ENCODE assay signal across 8 mouse cellular contexts in genomic region chr7:88277858-88278627, GRCm38 (mm10). TPM values are rescaled to one million over a fixed set of nuclear protein-coding genes. Genes with fewer than 3 reads are reported as not detected.
A peak's percentile ranks its signal among the peaks of the same experiment; 100 is the strongest.
DNase-seq lines count a peak whose midpoint lies in the region; ATAC-seq and TF ChIP-seq lines count a peak whose summit lies in the region.

Gene Ctsc (plus strand): TSS chr7:88278085.

- ATAC-seq in CD4-positive, CD25-positive, alpha-beta regulatory T cell, adult 4 months = peak; percentile 93
- ATAC-seq in forebrain, embryonic 13.5 days = peak; percentile 93
- ATAC-seq in heart, postnatal 0 days (ENCODE audit: insufficient read depth, low read depth) = peak; percentile 90
- ATAC-seq in liver, embryonic 15.5 days (ENCODE audit: insufficient read depth) = peak; percentile 92
- peak; percentile 86 for ATAC-seq in neural tube, embryonic 11.5 days (ENCODE audit: insufficient read depth, low FRiP score, low TSS enrichment)
- ATAC-seq in stomach, postnatal 0 days (ENCODE audit: low FRiP score, low TSS enrichment) = peak; percentile 99

- peak within 1 kb of the TSS; percentile 46 for H3K4me3 ChIP-seq in forebrain, embryonic 13.5 days
- H3K4me3 ChIP-seq in heart, postnatal 0 days (ENCODE audit: low read depth, low read length) = peak within 1 kb of the TSS; percentile 59
- peak within 1 kb of the TSS; percentile 57 for H3K4me3 ChIP-seq in liver, embryonic 15.5 days (replicated peaks)
- H3K4me3 ChIP-seq in neural tube, embryonic 11.5 days (ENCODE audit: low read depth, low read length) = peak within 1 kb of the TSS; percentile 40
- H3K4me3 ChIP-seq in stomach, postnatal 0 days (ENCODE audit: low read depth, low read length) = peak within 1 kb of the TSS; percentile 60

- peaks cover 13% of the 10 kb centered on the region; the same call in 1 of the 2 replicates for H3K4me1 ChIP-seq in forebrain, embryonic 13.5 days
- H3K4me1 ChIP-seq in heart, postnatal 0 days (ENCODE audit: control insufficient read depth, insufficient read depth) = peaks cover 7% of the 10 kb centered on the region; the same call in 1 of the 2 replicates
- 0 out of 2 replicates have a peak, but pooled peaks cover 11% of the 10 kb centered on the region for H3K4me1 ChIP-seq in liver, embryonic 15.5 days (replicated peaks)
- no peaks in the 10 kb centered on the region for H3K4me1 ChIP-seq in neural tube, embryonic 11.5 days (ENCODE audit: control insufficient read depth, insufficient read depth, low read length)
- no peaks in the 10 kb centered on the region for H3K4me1 ChIP-seq in stomach, postnatal 0 days (replicated peaks; ENCODE audit: control insufficient read depth, insufficient read depth)

- no peak for TF ChIP-seq CTCF in heart, postnatal 0 days (IDR thresholded peaks at IDR 0.05; ENCODE audit: low read depth)
- peak; percentile 39 for TF ChIP-seq CTCF in stomach, postnatal 0 days (IDR thresholded peaks at IDR 0.05; ENCODE audit: low read depth)

- no peaks in the 10 kb centered on the region for H3K27me3 ChIP-seq in forebrain, embryonic 13.5 days
- H3K27me3 ChIP-seq in heart, postnatal 0 days (ENCODE audit: control insufficient read depth, insufficient read depth, low read length) = no peaks in the 10 kb centered on the region
- H3K27me3 ChIP-seq in liver, embryonic 15.5 days = no peaks in the 10 kb centered on the region
- H3K27me3 ChIP-seq in neural tube, embryonic 11.5 days (ENCODE audit: control insufficient read depth, insufficient read depth, low read length) = no peaks in the 10 kb centered on the region
- H3K27me3 ChIP-seq in stomach, postnatal 0 days (ENCODE audit: control insufficient read depth, insufficient read depth, low read length) = no peaks in the 10 kb centered on the region

- H3K4me2 ChIP-seq in forebrain, embryonic 13.5 days = peak within 1 kb of the TSS; percentile 87
- H3K4me2 ChIP-seq in heart, postnatal 0 days (ENCODE audit: low read depth, low read length) = peak within 1 kb of the TSS; percentile 86
- peak within 1 kb of the TSS; percentile 78 for H3K4me2 ChIP-seq in liver, embryonic 15.5 days
- H3K4me2 ChIP-seq in neural tube, embryonic 11.5 days (ENCODE audit: low read depth) = peak within 1 kb of the TSS; percentile 67
- peak within 1 kb of the TSS; percentile 85 for H3K4me2 ChIP-seq in stomach, postnatal 0 days (replicated peaks; ENCODE audit: low read depth)

- H3K36me3 ChIP-seq in forebrain, embryonic 13.5 days (ENCODE audit: poor library complexity, severe bottlenecking) = no peaks in the 10 kb centered on the region
- no peaks in the 10 kb centered on the region for H3K36me3 ChIP-seq in heart, postnatal 0 days (replicated peaks; ENCODE audit: control insufficient read depth, insufficient read depth, low read length)
- H3K36me3 ChIP-seq in liver, embryonic 15.5 days (replicated peaks) = no peaks in the 10 kb centered on the region
- H3K36me3 ChIP-seq in neural tube, embryonic 11.5 days (ENCODE audit: control insufficient read depth, insufficient read depth, low read length) = no peaks in the 10 kb centered on the region
- H3K36me3 ChIP-seq in stomach, postnatal 0 days (ENCODE audit: control insufficient read depth, insufficient read depth, low read length) = no peaks in the 10 kb centered on the region

- peak; percentile 70 for DNase-seq in c-Kit-positive CD71-positive TER-119-negative erythroid progenitor cells, embryonic 14.5 days (ENCODE audit: low read depth)
- DNase-seq in heart, postnatal 0 days (ENCODE audit: low spot score) = peak; percentile 64
- DNase-seq in kidney, postnatal 4 days = peak; percentile 83 to 90
- DNase-seq in neural tube, embryonic 11.5 days (ENCODE audit: low spot score) = peak; percentile 78
- peak; percentile 92 for DNase-seq in stomach, postnatal 0 days (ENCODE audit: low spot score)

- TF ChIP-seq EP300 in heart, postnatal 0 days (IDR thresholded peaks at IDR 0.05; ENCODE audit: low read depth) = no peak
- no peak for TF ChIP-seq EP300 in stomach, postnatal 0 days (optimal IDR thresholded peaks at IDR 0.05)

- 3% methylated on average over 34 of the region's 34 CpGs for WGBS in forebrain, embryonic 13.5 days
- 2% methylated on average over 34 of the region's 34 CpGs for WGBS in heart, postnatal 0 days
- 1% methylated on average over 34 of the region's 34 CpGs for WGBS in liver, embryonic 15.5 days (ENCODE audit: insufficient replicate concordance)
- WGBS in neural tube, embryonic 11.5 days = 2% methylated on average over 34 of the region's 34 CpGs
- 2% methylated on average over 34 of the region's 34 CpGs for WGBS in stomach, postnatal 0 days

- H3K27ac ChIP-seq in forebrain, embryonic 13.5 days = no peak within 1 kb of the TSS
- H3K27ac ChIP-seq in heart, postnatal 0 days (ENCODE audit: low read depth) = peak within 1 kb of the TSS; percentile 52
- peak within 1 kb of the TSS; percentile 56 for H3K27ac ChIP-seq in liver, embryonic 15.5 days (replicated peaks)
- H3K27ac ChIP-seq in neural tube, embryonic 11.5 days (ENCODE audit: low read depth, low read length) = no peak within 1 kb of the TSS
- peak within 1 kb of the TSS; percentile 87 for H3K27ac ChIP-seq in stomach, postnatal 0 days (replicated peaks)

- H3K9me3 ChIP-seq in forebrain, embryonic 13.5 days (replicated peaks) = no peaks in the 10 kb centered on the region
- no peaks in the 10 kb centered on the region for H3K9me3 ChIP-seq in heart, postnatal 0 days (replicated peaks; ENCODE audit: control insufficient read depth, low read length)
- H3K9me3 ChIP-seq in liver, embryonic 15.5 days (replicated peaks) = no peaks in the 10 kb centered on the region
- no peaks in the 10 kb centered on the region for H3K9me3 ChIP-seq in neural tube, embryonic 11.5 days (ENCODE audit: control insufficient read depth, low read length)
- no peaks in the 10 kb centered on the region for H3K9me3 ChIP-seq in stomach, postnatal 0 days (ENCODE audit: control insufficient read depth, low read length)

- H3K9ac ChIP-seq in forebrain, embryonic 13.5 days = peak within 1 kb of the TSS; percentile 62
- H3K9ac ChIP-seq in heart, postnatal 0 days (replicated peaks; ENCODE audit: low read depth, low read length) = peak within 1 kb of the TSS; percentile 66
- H3K9ac ChIP-seq in liver, embryonic 15.5 days = peak within 1 kb of the TSS; percentile 34
- peak within 1 kb of the TSS; percentile 47 for H3K9ac ChIP-seq in neural tube, embryonic 11.5 days (ENCODE audit: low read length)
- peak within 1 kb of the TSS; percentile 79 for H3K9ac ChIP-seq in stomach, postnatal 0 days (ENCODE audit: low read length)

RNA-seq across cellular contexts. Expression of gene Ctsc, which starts in this region (rescaled TPM):
- 10 to 100 TPM; 88.4 to 90.7 TPM for polyA plus RNA-seq in CD4-positive, CD25-positive, alpha-beta regulatory T cell, adult 4 months (2017; shearing (Covaris generic))
- polyA plus RNA-seq in forebrain, embryonic 13.5 days (2015; fragmentation: Nextera tagmentation; extraction: Ambion mirVana) = 10.1 and 11.2 TPM in 2 replicates
- 17.7 and 37.2 TPM in 2 replicates for total RNA-seq in heart, postnatal 0 days (2014; rRNA removed; ENCODE audit: low replicate concordance)
- 24.8 and 28.1 TPM in 2 replicates for polyA plus RNA-seq in heart, postnatal 0 days (2015; fragmentation: Nextera tagmentation; extraction: Ambion mirVana)
- 60.1 and 69.7 TPM in 2 replicates for polyA plus RNA-seq in liver, embryonic 15.5 days (2015; fragmentation: Nextera tagmentation; extraction: Ambion mirVana)
- polyA plus RNA-seq in neural tube, embryonic 11.5 days (2014; fragmentation: Nextera tagmentation; extraction: Ambion mirVana) = 20.6 and 22.3 TPM in 2 replicates
- polyA plus RNA-seq in stomach, postnatal 0 days (2015; fragmentation: Nextera tagmentation; extraction: Ambion mirVana) = 64.9 and 65.8 TPM in 2 replicates

Comparison
In these comparisons a context has a peak if more than half of its experiments do, and no peak if none do; other contexts are left out.
1. H3K27ac ChIP-seq: peak in heart, postnatal 0 days (single experiment), liver, embryonic 15.5 days (single experiment) and stomach, postnatal 0 days (single experiment); none in forebrain, embryonic 13.5 days (single experiment) and neural tube, embryonic 11.5 days (single experiment).
2. Peak in every context shown above with its lines, with median percentiles within 50 percentile points of each other: ATAC-seq, DNase-seq, H3K4me2 ChIP-seq, H3K4me3 ChIP-seq and H3K9ac ChIP-seq.